Mouse (Mus musculus) forebrain, embryonic 10.5 days (tissue): ENCODE data around the gene Apol7b. TPM values are rescaled to one million over a fixed set of nuclear protein-coding genes. Genes with fewer than 3 reads are reported as not detected.
"Not testable (repeated sequence)": the region's sequence is repeated elsewhere in the genome, so short reads cannot be mapped to it uniquely, and the experiment has no call there.

Experiments used
- DNase-seq: peaks from one replicate; pipeline ENCODE4 v3.0.0-alpha.2; 2017; ENCODE audit warnings: low spot score; ENCODE audit errors: extremely low spot score
- H3K27ac ChIP-seq: fragments of 300-500 bp; sonication (generic); 2 replicates; pipeline ENCODE4 v1.5.1; 2016; ENCODE audit warnings: mild to moderate bottlenecking
- H3K27me3 ChIP-seq: fragments of 300-500 bp; sonication (generic); 2 replicates; pipeline ENCODE4 v1.6.1; 2016; ENCODE audit warnings: mild to moderate bottlenecking; ENCODE audit not compliant: poor library complexity, severe bottlenecking
- H3K36me3 ChIP-seq: fragments of 300-500 bp; sonication (generic); replicated peaks from 2 replicates; pipeline ENCODE4 v1.6.1; 2016; ENCODE audit warnings: mild to moderate bottlenecking, moderate library complexity
- H3K4me1 ChIP-seq: fragments of 300-500 bp; sonication (generic); 2 replicates; pipeline ENCODE4 v1.6.1; 2016
- H3K4me3 ChIP-seq: fragments of 300-500 bp; sonication (generic); 2 replicates; pipeline ENCODE4 v1.5.1; 2016; ENCODE audit warnings: mild to moderate bottlenecking, moderate library complexity
- H3K9me3 ChIP-seq: fragments of 300-500 bp; sonication (generic); 2 replicates; pipeline ENCODE4 v1.6.1; 2016; ENCODE audit warnings: mild to moderate bottlenecking, moderate library complexity
- WGBS: fragments of 180-500 bp; shearing (Covaris S2); methylation state at CpG from one replicate; pipeline ENCODE4 v1.1.7; 2016; 5-methylcytosine and 5-hydroxymethylcytosine counted together
- polyA plus RNA-seq: library from polyadenylated mRNA; unstranded; fragments of >200 nt; fragmentation: Nextera tagmentation; extraction: Ambion mirVana; gene quantifications from 2 replicates; pipeline ENCODE4 v1.2.1, GENCODE M21; 2016

Gene Apol7b
- polyA plus RNA-seq, result not detected in 2 replicates

DNA sequence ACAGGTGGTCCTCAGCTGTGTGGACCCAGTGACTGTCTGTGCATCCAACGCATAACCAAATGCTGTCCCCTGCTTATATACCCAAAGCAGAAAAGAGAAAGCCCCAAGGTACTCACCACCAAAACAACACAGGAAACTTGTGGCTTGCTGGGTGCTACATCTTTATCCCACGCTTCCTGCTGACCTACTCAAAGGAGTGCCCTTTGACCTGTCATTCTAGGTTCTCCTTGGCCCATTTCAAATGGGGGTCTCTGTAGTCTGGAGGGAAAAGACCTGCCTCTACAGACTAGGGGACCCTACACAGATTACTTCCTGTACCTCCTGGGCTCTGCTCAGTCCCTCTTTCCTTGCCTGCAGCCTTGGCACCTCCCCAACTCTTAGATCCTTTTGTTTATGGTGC lies at the start of gene Apol7b:
Gene Apol7b, minus strand, starts transcription at position 101 of the 400 bp plus-strand sequence.
- 94% methylated on average over 2 of the region's 2 CpGs for WGBS
- H3K9me3 ChIP-seq, DNase-seq, H3K4me3 ChIP-seq, H3K4me1 ChIP-seq, H3K27ac ChIP-seq, H3K36me3 ChIP-seq, H3K27me3 ChIP-seq: not testable (repeated sequence)

DNA sequence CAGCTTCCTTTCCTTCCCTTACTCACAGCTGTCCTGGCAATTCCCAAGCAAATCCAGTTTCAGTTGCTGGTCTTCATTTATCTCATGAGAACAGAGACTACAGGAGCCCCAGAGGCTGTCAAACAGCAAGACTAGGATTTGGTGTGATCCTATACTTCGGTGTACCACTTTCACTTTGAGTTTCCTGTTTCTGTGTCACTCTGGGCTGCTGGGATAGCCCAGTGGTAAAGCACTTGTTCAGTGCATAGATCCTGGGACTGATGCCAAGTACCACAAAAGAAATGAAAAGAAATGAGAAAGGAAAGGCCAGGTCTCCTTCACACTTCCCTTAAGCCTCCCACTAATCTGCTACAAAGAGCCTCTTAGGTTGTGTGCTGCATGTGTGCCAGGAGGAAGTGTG lies 47.4 kb upstream of the Apol7b start:
- WGBS, result 79% methylated on average over 1 of the region's 1 CpGs
- H3K36me3 ChIP-seq, H3K4me1 ChIP-seq, H3K9me3 ChIP-seq, H3K4me3 ChIP-seq, H3K27ac ChIP-seq, DNase-seq, H3K27me3 ChIP-seq: not testable (repeated sequence)

DNA sequence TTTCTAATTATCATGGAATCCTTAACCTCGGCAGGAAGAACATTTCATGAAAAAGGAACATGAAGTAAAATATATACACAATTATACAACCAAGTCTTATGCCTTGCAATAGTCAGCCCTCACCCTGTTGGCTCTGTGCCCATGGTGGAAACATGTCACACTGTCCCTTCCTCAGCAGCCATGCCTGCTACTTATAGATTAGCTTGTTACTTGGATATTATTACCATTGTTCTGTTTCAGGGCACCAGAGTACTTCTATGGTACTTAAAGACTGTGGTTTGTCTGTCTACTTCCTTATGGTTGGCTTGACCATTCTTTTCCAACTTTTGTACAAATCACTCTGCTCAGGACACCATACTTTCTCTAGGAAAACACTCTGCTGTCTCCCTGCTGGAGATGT lies 45.9 kb upstream of the Apol7b start:
- not testable (repeated sequence) for H3K27ac ChIP-seq

DNA sequence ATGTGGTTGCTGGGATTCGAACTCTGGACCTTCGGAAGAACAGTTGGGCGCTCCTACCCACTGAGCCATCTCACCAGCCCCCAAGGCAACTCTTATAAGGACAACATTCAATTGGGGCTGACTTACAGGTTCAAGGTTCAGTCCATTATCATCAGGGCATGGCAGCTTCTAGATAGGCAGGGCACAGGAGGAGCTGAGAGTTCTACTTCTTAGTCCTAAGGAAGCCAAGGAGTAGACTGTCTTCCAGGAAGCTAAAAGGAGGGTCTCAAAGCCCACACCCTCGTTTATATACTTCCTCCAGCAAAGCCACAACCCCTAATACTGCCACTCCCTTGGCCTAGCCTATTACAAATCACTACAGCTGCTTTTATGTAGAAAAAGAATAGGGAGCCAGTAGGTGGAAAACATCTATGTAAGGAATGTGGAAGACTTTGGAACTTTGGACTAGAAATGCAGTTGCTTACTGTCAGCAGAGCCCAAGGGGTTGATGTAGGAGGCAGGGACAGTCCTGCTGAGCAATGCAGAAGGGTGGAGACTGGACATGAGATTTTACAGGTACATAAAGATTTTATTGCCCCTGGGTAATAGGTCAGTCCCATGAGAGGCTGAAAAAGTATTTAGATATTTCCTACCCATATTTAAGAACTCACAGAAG lies 35.0 kb upstream of the Apol7b start:
- no peak overlapping the region for H3K27ac ChIP-seq
- no peak overlapping the region for H3K4me3 ChIP-seq
- no peaks in the 10 kb centered on the region for H3K4me1 ChIP-seq
- H3K27me3 ChIP-seq, result no peaks in the 10 kb centered on the region
- H3K36me3 ChIP-seq, result no peaks in the 10 kb centered on the region
- H3K9me3 ChIP-seq, result no peaks in the 10 kb centered on the region
- DNase-seq, result no peak
- WGBS, result 83% methylated on average over 4 of the region's 4 CpGs

More for the DNA sequence above, 45.9 kb upstream of the Apol7b start:
- not testable (repeated sequence) for H3K36me3 ChIP-seq, H3K4me1 ChIP-seq, H3K4me3 ChIP-seq, H3K9me3 ChIP-seq, DNase-seq, H3K27me3 ChIP-seq
- no CpG with 5 or more reads among the region's 1 CpGs for WGBS

DNA sequence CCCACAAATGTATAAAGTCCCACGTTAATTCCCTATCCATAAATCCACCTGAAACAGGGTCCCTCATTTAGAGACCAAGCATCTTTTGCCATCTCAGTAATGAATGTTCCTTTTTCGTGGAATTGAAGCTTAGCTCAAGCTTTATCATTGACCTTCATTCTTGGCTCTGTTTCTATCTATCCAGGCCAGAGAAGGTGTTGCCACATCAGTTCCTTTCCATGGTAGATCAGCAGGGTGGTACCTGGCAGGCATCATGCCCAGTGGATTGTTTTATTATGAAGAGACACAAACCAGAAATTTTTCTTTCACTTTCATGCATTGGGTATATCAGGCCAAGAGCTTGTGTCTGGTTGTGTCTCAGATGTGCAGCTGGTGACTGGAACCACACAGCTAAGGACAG lies 29.4 kb upstream of the Apol7b start, which contains the start of gene Apol10a:
Gene Apol10a, plus strand, starts transcription at position 355 of the 400 bp plus-strand sequence.
- 82% methylated on average over 2 of the region's 2 CpGs for WGBS
- H3K27ac ChIP-seq, H3K4me3 ChIP-seq, H3K36me3 ChIP-seq, DNase-seq, H3K27me3 ChIP-seq, H3K4me1 ChIP-seq, H3K9me3 ChIP-seq: not testable (repeated sequence)

DNA sequence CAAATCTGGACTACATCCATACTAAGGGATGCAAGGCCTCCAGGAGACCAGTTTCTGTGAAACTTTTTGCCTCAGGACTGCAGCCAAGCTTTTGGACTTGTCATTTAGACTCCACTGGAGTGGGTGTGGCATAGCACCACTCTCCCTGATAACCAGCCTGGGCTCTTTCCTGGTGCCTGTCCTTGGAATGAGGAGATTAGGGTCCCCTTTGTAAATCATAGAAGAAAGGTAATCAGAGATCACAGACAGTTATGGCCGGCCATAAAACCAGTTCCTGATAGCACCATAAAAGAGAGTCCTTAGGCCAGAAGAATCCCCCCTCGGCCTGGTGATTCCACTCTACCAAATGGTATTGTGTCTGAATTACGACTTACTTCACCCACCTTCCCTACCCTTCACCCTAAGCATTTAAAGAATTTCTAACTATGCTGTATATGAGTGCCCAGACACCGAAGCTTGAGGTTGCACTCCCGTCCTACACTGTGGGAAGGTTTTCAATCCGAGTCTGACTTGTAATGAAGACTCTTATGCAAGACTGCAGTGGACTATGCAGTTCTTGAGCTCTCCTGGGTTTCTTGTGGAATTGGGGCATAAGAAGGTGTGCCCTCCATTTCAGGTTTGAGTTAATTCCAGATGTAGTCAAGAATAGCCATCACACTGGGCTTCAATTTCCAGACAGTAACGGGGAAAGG lies 27.6 kb upstream of the Apol7b start:
- H3K4me1 ChIP-seq, H3K27ac ChIP-seq, H3K4me3 ChIP-seq, DNase-seq, H3K36me3 ChIP-seq, H3K27me3 ChIP-seq, H3K9me3 ChIP-seq: not testable (repeated sequence)
- WGBS, result 85% methylated on average over 7 of the region's 7 CpGs

DNA sequence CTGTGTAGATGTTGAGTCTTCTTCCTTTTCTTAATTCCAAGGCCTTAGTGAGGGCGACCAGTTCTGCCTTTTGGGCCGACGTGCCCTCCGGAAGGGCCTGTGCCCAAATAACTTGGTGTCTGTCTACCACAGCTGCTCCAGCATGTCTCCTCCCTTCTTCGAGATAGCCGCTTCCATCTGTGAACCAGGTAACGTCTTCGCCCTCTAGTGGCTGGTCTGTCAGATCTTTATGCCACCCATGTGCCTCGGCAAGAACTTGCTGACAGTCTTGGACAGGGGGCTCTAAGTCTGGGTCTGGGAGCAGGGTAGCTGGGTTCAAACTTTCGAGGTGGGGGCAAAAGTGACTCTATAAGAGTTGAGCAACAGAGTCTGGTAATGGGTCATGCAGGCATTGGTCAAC lies 2.6 kb upstream of the Apol7b start:
- H3K9me3 ChIP-seq, H3K27me3 ChIP-seq, H3K27ac ChIP-seq, DNase-seq, H3K36me3 ChIP-seq, H3K4me3 ChIP-seq, H3K4me1 ChIP-seq: not testable (repeated sequence)
- WGBS, result 58% methylated on average over 10 of the region's 10 CpGs

DNA sequence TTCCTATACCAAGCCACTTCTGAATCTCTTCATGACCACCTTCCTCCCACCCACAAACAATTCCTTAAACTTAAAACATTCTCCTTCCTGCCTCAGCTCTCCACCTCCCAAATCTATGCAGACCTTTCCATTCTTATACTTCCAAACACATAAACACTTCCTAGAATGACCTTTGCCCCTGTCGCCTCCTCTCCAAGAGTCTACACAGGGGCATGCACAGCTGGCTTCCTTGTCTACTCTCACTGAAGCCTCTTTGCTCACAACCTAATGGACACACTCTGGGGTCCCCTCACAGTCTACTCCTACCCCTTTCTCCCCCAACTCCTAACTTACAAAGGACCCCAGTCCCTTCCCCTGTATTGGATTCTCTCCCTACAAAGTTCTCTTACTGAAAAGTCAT lies 1.6 kb downstream of the Apol7b start:
- H3K27ac ChIP-seq, H3K36me3 ChIP-seq, DNase-seq, H3K27me3 ChIP-seq, H3K4me1 ChIP-seq, H3K9me3 ChIP-seq, H3K4me3 ChIP-seq: not testable (repeated sequence)
- WGBS, result 96% methylated on average over 1 of the region's 1 CpGs

DNA sequence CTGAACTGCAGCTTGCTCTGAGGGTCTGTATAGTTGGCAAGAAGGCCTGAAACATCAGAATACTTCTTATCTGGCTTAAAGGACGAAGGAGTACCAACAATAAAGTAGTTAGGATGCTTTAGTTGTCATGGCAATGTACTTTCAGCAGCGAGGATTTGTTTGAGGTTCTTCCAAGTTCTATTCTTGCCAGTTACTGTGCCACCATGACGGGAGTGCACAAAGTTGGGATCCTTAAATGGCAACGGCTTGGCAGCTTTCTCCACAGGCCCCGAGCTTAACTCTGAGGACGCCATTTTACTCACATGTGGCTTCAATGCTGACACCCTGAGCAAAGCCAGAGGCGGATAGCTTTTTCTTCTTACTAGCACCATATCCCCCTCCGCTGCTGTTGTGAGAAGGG lies 2.5 kb downstream of the Apol7b start:
- DNase-seq, H3K27ac ChIP-seq, H3K36me3 ChIP-seq, H3K4me1 ChIP-seq, H3K4me3 ChIP-seq, H3K9me3 ChIP-seq, H3K27me3 ChIP-seq: not testable (repeated sequence)
- WGBS, result 83% methylated on average over 8 of the region's 8 CpGs

DNA sequence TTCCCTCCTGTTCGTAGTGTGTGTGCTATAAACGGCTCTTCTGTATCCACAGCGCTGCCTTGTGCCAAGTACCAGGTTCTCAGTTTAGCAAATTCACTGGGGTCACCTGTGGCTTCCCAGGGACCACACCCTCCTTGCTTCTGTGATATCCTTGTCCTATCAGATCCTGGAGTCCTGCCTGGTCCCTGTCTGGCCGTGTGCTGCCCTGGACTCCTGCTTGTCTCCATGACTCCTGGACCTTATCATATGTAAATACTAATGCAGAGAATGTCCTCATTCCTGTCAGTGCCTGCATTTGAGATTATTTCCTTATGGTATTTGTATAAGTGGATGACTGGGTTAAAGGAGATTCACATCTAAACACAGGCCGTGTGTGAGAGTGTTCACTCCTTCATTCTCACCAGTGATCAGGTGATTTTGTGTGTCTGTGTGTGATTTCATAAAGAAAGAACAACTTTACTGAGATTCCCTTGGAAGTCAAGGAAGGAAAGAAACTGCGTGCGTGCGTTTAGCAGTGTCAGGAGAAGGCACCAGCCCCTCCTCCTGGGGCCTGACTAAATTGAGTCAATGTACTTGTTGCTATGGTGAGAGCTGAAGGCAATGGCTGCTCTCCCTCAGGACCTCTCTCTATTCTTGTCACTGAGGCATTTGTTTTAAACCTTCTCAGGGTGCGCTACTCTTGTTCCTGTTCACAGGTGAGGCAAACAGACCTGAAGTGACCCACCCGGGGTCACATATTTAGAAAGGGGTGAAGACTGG lies 18.4 kb downstream of the Apol7b start:
- H3K4me3 ChIP-seq, H3K27ac ChIP-seq, H3K36me3 ChIP-seq, H3K9me3 ChIP-seq, DNase-seq, H3K4me1 ChIP-seq, H3K27me3 ChIP-seq: not testable (repeated sequence)
- WGBS, result 82% methylated on average over 9 of the region's 10 CpGs

DNA sequence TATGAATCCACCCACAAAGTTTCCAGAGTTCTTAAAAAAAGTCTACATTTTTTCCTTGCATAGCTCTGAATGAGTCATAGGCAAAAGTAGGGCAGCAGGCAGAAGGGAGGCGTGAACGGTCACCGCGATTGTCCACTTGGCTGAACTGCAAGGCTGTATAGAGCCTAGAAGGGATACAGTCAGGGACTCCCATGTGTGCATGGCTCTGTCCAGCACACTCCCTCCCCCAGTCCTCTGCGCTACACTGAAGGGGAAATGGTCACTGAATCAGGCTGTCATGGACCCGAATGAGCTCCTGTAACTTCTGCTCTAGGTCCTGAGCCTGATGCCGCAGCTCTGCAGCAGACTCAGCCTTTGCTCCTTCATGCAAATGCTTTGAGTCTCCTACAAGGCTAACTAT lies 24.4 kb downstream of the Apol7b start:
- not testable (repeated sequence) for H3K4me1 ChIP-seq, H3K27ac ChIP-seq, H3K9me3 ChIP-seq, H3K27me3 ChIP-seq, H3K36me3 ChIP-seq, DNase-seq, H3K4me3 ChIP-seq
- WGBS, result 91% methylated on average over 5 of the region's 7 CpGs

DNA sequence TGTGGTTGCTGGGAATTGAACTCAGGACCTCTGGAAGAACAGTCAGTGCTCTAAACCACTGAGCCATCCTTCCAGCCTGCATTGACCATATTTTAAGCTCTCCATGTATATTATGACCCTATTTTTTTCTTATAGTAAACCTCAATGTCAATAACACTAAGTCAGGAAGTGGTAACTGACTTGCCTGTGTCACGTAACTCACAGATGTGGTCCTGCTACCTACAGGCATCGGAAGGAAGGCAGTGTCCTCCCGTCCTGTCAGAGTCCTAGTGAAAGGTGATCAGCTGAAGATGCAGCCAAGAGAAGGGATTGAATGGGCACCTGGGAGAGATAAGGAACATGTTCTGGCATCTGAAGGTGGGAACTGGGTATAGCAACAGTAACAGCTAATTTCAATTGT lies 27.6 kb downstream of the Apol7b start:
- not testable (repeated sequence) for H3K36me3 ChIP-seq, H3K4me3 ChIP-seq, DNase-seq, H3K9me3 ChIP-seq, H3K27me3 ChIP-seq, H3K27ac ChIP-seq, H3K4me1 ChIP-seq
- WGBS, result no CpG with 5 or more reads among the region's 3 CpGs

DNA sequence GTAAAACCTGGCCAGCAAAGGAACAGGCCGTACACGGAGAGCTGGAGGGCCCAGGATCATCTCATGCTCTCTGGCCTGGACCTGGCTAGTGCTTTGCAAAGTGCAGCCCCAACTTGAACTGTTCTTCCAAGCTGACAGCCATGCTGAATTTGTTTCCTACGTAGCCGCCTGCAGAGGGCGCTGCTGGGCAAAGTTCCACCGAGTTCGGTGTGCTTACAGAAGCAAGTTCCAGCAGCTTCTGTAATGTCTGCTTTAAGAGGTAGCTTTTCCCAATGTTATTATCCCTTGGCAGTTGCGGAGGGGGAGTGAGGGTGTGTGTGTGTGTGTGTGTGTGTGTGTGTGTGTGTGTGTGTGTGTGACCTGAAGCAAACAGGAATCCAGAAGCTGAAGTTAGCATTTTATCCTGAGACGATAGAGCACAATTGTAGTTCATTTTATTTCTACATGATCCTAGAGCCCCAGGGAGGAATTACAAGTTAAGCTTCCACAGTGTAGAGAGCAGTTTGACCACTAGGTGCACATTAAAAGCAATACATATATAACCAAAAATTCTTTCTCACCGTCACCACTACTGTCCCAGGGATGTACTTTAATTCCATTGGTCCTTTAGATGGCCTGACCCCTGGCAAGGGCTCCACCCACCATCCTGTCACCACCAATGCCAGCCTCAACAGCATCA lies 30.5 kb downstream of the Apol7b start:
- H3K27ac ChIP-seq, H3K4me1 ChIP-seq, H3K9me3 ChIP-seq, H3K4me3 ChIP-seq, H3K27me3 ChIP-seq, DNase-seq, H3K36me3 ChIP-seq: not testable (repeated sequence)
- WGBS, result 16% methylated on average over 5 of the region's 10 CpGs
